Mouse (Mus musculus) fat pad, adult 2 months (tissue): ENCODE data around the gene Dus4l.

Experiments used
- DNase-seq: peaks from one replicate; pipeline ENCODE4 v3.0.0-alpha.2; 2011; ENCODE audit warnings: low read depth, low spot score; ENCODE audit errors: extremely low read depth

Dus4l gene

GRCm38 (mm10) chr12:31594296-31594695 lies 60.3 kb downstream of the Dus4l start:
- no peak for DNase-seq

GRCm38 (mm10) chr12:31592011-31592410 lies 62.6 kb downstream of the Dus4l start:
- DNase-seq: no peak
